Mouse (Mus musculus) midbrain, embryonic 10.5 days (tissue): ENCODE measurements around the gene Gp1bb. TPM values are rescaled to one million over a fixed set of nuclear protein-coding genes. Genes with fewer than 3 reads are reported as not detected.

ENCODE experiments used
- DNase-seq: peaks from one replicate; pipeline ENCODE4 v3.0.0-alpha.2; 2017; ENCODE audit warnings: low spot score
- H3K27ac ChIP-seq: fragments of 300-500 bp; sonication (generic); replicated peaks from 2 replicates; pipeline ENCODE4 v1.5.1; 2016; ENCODE audit warnings: mild to moderate bottlenecking
- H3K27me3 ChIP-seq: fragments of 300-500 bp; sonication (generic); 2 replicates; pipeline ENCODE4 v1.6.1; 2016; ENCODE audit warnings: low read depth, mild to moderate bottlenecking; ENCODE audit not compliant: poor library complexity, severe bottlenecking
- H3K36me3 ChIP-seq: fragments of 300-500 bp; sonication (generic); 2 replicates; pipeline ENCODE4 v1.6.1; 2016; ENCODE audit warnings: mild to moderate bottlenecking, moderate library complexity
- H3K4me1 ChIP-seq: fragments of 300-500 bp; sonication (generic); 2 replicates; pipeline ENCODE4 v1.6.1; 2016
- H3K4me3 ChIP-seq: fragments of 300-500 bp; sonication (generic); 2 replicates; pipeline ENCODE4 v1.5.1; 2016; ENCODE audit warnings: mild to moderate bottlenecking, moderate library complexity
- H3K9me3 ChIP-seq: fragments of 300-500 bp; sonication (generic); replicated peaks from 2 replicates; pipeline ENCODE4 v1.6.1; 2016; ENCODE audit warnings: mild to moderate bottlenecking
- WGBS: fragments of 180-500 bp; shearing (Covaris S2); methylation state at CpG from one replicate; pipeline ENCODE4 v1.1.7; 2016; 5-methylcytosine and 5-hydroxymethylcytosine counted together
- polyA plus RNA-seq: library from polyadenylated mRNA; unstranded; fragments of >200 nt; fragmentation: Nextera tagmentation; extraction: Ambion mirVana; gene quantifications from 2 replicates; pipeline ENCODE4 v1.2.1, GENCODE M21; 2016

Gene Gp1bb
- polyA plus RNA-seq, 1 experiment from 2014 or later = 4.6 TPM

GRCm38 (mm10) chr16:18617370-18618065, 4.7 kb downstream of the Gp1bb start:
- H3K4me1 ChIP-seq = peaks cover 41% of the 10 kb centered on the region
- H3K36me3 ChIP-seq = peaks cover 5% of the 10 kb centered on the region
- no peak overlapping the region for H3K27ac ChIP-seq
- peak overlapping the region; percentile 41 for H3K4me3 ChIP-seq
- no peaks in the 10 kb centered on the region for H3K9me3 ChIP-seq
- peak; percentile 88 for DNase-seq
- H3K27me3 ChIP-seq = peaks cover 100% of the 10 kb centered on the region
- WGBS = 2% methylated on average over 27 of the region's 27 CpGs

GRCm38 (mm10) chr16:18613301-18613700, 8.9 kb downstream of the Gp1bb start:
- H3K27ac ChIP-seq = no peak overlapping the region

GRCm38 (mm10) chr16:18611752-18612151, 10.5 kb downstream of the Gp1bb start:
- no peaks in the 10 kb centered on the region for H3K36me3 ChIP-seq
- peaks cover 36% of the 10 kb centered on the region for H3K4me1 ChIP-seq
- H3K27me3 ChIP-seq = peaks cover 96% of the 10 kb centered on the region
- H3K4me3 ChIP-seq = no peak overlapping the region
- no peaks in the 10 kb centered on the region for H3K9me3 ChIP-seq
- no peak overlapping the region; the same call in 1 of the 2 replicates for H3K27ac ChIP-seq
- WGBS = 84% methylated on average over 13 of the region's 13 CpGs
- DNase-seq = no peak

More at GRCm38 (mm10) chr16:18613301-18613700, 8.9 kb downstream of the Gp1bb start:
- Histone ChIP-seq H3K27me3 (peaks cover 99% of the 10 kb centered on the region), H3K36me3 (no peaks in the 10 kb centered on the region), H3K4me3 (no peak overlapping the region), H3K4me1 (peaks cover 43% of the 10 kb centered on the region), H3K9me3 (no peaks in the 10 kb centered on the region)
- WGBS = 92% methylated on average over 3 of the region's 3 CpGs
- no peak for DNase-seq

GRCm38 (mm10) chr16:18609099-18609498, 13.1 kb downstream of the Gp1bb start:
- H3K36me3 ChIP-seq = no peaks in the 10 kb centered on the region
- peaks cover 39% of the 10 kb centered on the region for H3K4me1 ChIP-seq
- no peaks in the 10 kb centered on the region for H3K9me3 ChIP-seq
- no peak overlapping the region for H3K4me3 ChIP-seq
- no peak overlapping the region for H3K27ac ChIP-seq
- DNase-seq = no peak
- H3K27me3 ChIP-seq = peaks cover 88% of the 10 kb centered on the region
- WGBS = 61% methylated on average over 2 of the region's 2 CpGs

- 5% methylated on average over 11 of the region's 11 CpGs for WGBS
- H3K36me3 ChIP-seq = no peaks in the 10 kb centered on the region
- peak overlapping the region; percentile 37 for H3K4me3 ChIP-seq
- H3K27ac ChIP-seq = no peak overlapping the region
- H3K9me3 ChIP-seq = no peaks in the 10 kb centered on the region
- peaks cover 41% of the 10 kb centered on the region for H3K4me1 ChIP-seq
- peak; percentile 46 for DNase-seq
- H3K27me3 ChIP-seq = peaks cover 80% of the 10 kb centered on the region
Observed at GRCm38 (mm10) chr16:18608226-18608625, 14.0 kb downstream of the Gp1bb start.

GRCm38 (mm10) chr16:18605705-18606104, 16.5 kb downstream of the Gp1bb start:
- no peaks in the 10 kb centered on the region for H3K36me3 ChIP-seq
- H3K4me1 ChIP-seq = peaks cover 33% of the 10 kb centered on the region
- H3K4me3 ChIP-seq = no peak overlapping the region
- no peak for DNase-seq
- H3K27me3 ChIP-seq = peaks cover 55% of the 10 kb centered on the region
- WGBS = 79% methylated on average over 5 of the region's 5 CpGs
- H3K9me3 ChIP-seq = no peaks in the 10 kb centered on the region
- H3K27ac ChIP-seq = no peak overlapping the region

GRCm38 (mm10) chr16:18604267-18604701, 17.9 kb downstream of the Gp1bb start:
- Histone ChIP-seq H3K4me1 (peaks cover 29% of the 10 kb centered on the region), H3K9me3 (no peaks in the 10 kb centered on the region), H3K36me3 (no peaks in the 10 kb centered on the region), H3K27ac (0 out of 2 replicates have a peak overlapping the region, but pooled peaks have one; percentile 6), H3K27me3 (peaks cover 40% of the 10 kb centered on the region), H3K4me3 (no peak overlapping the region)
- DNase-seq = no peak
- WGBS = 68% methylated on average over 8 of the region's 8 CpGs

- 61% methylated on average over 7 of the region's 7 CpGs for WGBS
- Histone ChIP-seq H3K4me1 (peaks cover 15% of the 10 kb centered on the region), H3K27ac (no peak overlapping the region), H3K27me3 (peaks cover 33% of the 10 kb centered on the region), H3K36me3 (no peaks in the 10 kb centered on the region), H3K9me3 (no peaks in the 10 kb centered on the region), H3K4me3 (no peak overlapping the region)
- no peak for DNase-seq
Observed at GRCm38 (mm10) chr16:18601447-18601846, 20.8 kb downstream of the Gp1bb start.

GRCm38 (mm10) chr16:18598006-18598405, 24.2 kb downstream of the Gp1bb start:
- no peak overlapping the region for H3K27ac ChIP-seq
- WGBS = 85% methylated on average over 3 of the region's 3 CpGs
- no peak for DNase-seq
- H3K4me1 ChIP-seq = peaks cover 14% of the 10 kb centered on the region; the same call in 1 of the 2 replicates
- no peaks in the 10 kb centered on the region for H3K9me3 ChIP-seq
- H3K4me3 ChIP-seq = no peak overlapping the region
- peaks cover 50% of the 10 kb centered on the region for H3K27me3 ChIP-seq
- no peaks in the 10 kb centered on the region for H3K36me3 ChIP-seq

- WGBS = 47% methylated on average over 5 of the region's 5 CpGs
- H3K27me3 ChIP-seq = peaks cover 67% of the 10 kb centered on the region
- H3K27ac ChIP-seq = no peak overlapping the region
- no peak overlapping the region for H3K4me3 ChIP-seq
- H3K36me3 ChIP-seq = no peaks in the 10 kb centered on the region
- H3K4me1 ChIP-seq = peaks cover 13% of the 10 kb centered on the region
- no peak for DNase-seq
- no peaks in the 10 kb centered on the region for H3K9me3 ChIP-seq
Observed at GRCm38 (mm10) chr16:18596255-18596654, 25.9 kb downstream of the Gp1bb start.

GRCm38 (mm10) chr16:18593930-18594329, 28.3 kb downstream of the Gp1bb start:
- Histone ChIP-seq H3K4me1 (peaks cover 30% of the 10 kb centered on the region), H3K9me3 (no peaks in the 10 kb centered on the region), H3K27ac (no peak overlapping the region), H3K4me3 (no peak overlapping the region), H3K27me3 (peaks cover 90% of the 10 kb centered on the region), H3K36me3 (no peaks in the 10 kb centered on the region)
- no peak for DNase-seq
- whole genome bisulfite sequencing = 75% methylated on average over 2 of the region's 2 CpGs

- H3K4me3 ChIP-seq = peak overlapping the region; percentile 38
- DNase-seq = peak; percentile 62
- H3K36me3 ChIP-seq = no peaks in the 10 kb centered on the region
- 1% methylated on average over 59 of the region's 59 CpGs for WGBS
- H3K27me3 ChIP-seq = peaks cover 98% of the 10 kb centered on the region
- no peak overlapping the region; the same call in 1 of the 2 replicates for H3K27ac ChIP-seq
- H3K9me3 ChIP-seq = no peaks in the 10 kb centered on the region
- H3K4me1 ChIP-seq = peaks cover 53% of the 10 kb centered on the region
Observed at GRCm38 (mm10) chr16:18591047-18592018, 30.9 kb downstream of the Gp1bb start.
